Mouse (Mus musculus): ENCODE measurements around the gene Golgb1. TPM values are rescaled to one million over a fixed set of nuclear protein-coding genes. Genes with fewer than 3 reads are reported as not detected.

The Golgb1 gene
- polyA plus RNA-seq, 1 experiment = 49.7 TPM

DNA sequence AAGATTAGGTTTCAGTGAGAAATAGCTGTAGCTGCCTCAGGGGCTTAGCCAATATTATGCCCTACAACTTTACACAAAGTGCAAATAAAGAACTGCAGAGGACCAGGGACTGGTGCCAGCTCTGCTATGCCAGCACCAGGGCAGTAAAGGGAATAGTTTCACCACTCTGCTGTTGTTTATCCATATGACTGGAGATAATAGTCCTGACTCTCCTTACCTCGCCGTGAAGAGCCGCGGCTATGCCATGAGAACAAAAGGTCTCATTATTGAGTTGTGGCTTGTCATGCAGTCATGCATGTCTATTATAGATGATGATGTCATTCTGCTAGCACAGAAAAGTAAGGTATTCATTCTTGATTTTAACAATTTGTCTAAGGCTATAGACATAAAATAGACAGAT is 67.0 kb downstream of the Golgb1 start:
- no peak overlapping the region for H3K27ac ChIP-seq (ENCODE audit: insufficient read depth, low read depth, low read length)
- WGBS = 27% methylated on average over 4 of the region's 4 CpGs
- no peaks in the 10 kb centered on the region for H3K27me3 ChIP-seq (ENCODE audit: control insufficient read depth, insufficient read depth, low read length)
- no peaks in the 10 kb centered on the region for H3K36me3 ChIP-seq (ENCODE audit: control insufficient read depth, insufficient read depth, low read length)
- no peaks in the 10 kb centered on the region for H3K4me1 ChIP-seq (ENCODE audit: control insufficient read depth, insufficient read depth, insufficient read length, low read length)
- TF ChIP-seq POLR2A (IDR thresholded peaks at IDR 0.05; ENCODE audit: low read depth, low read length) (no peak), CTCF (IDR thresholded peaks at IDR 0.05; ENCODE audit: extremely low read depth, insufficient read length, insufficient replicate concordance, low read depth, low read length) (no peak)
- H3K4me3 ChIP-seq (ENCODE audit: low read depth, low read length) = no peak overlapping the region

DNA sequence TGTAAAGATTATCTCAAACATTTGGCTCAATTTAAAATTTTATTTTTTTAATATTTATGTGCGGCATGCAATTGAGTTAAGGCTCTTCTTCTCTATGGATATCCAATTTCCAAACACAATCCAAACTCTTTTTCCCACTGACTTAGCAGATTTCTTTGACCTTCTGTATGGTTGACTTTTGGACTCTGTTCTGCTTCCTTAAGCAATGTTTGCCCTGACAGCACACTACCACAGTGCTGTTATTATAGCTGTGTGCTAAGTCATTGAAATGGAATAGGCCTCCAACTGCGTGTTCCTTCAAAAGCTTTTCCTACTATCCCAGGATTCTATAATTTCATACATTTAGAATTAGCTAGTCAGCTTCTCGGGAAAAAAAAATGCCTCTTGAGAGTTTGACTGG is 68.7 kb downstream of the Golgb1 start:
- WGBS = 77% methylated on average over 3 of the region's 3 CpGs
- H3K27me3 ChIP-seq (ENCODE audit: control insufficient read depth, insufficient read depth, low read length) = no peaks in the 10 kb centered on the region
- H3K36me3 ChIP-seq (ENCODE audit: control insufficient read depth, insufficient read depth, low read length) = no peaks in the 10 kb centered on the region
- H3K4me1 ChIP-seq (ENCODE audit: control insufficient read depth, insufficient read depth, insufficient read length, low read length) = no peaks in the 10 kb centered on the region
- H3K27ac ChIP-seq (ENCODE audit: insufficient read depth, low read depth, low read length) = no peak overlapping the region
- H3K4me3 ChIP-seq (ENCODE audit: low read depth, low read length) = no peak overlapping the region
- TF ChIP-seq CTCF (IDR thresholded peaks at IDR 0.05; ENCODE audit: extremely low read depth, insufficient read length, insufficient replicate concordance, low read depth, low read length) = no peak
- no peak for TF ChIP-seq POLR2A (IDR thresholded peaks at IDR 0.05; ENCODE audit: low read depth, low read length)

DNA sequence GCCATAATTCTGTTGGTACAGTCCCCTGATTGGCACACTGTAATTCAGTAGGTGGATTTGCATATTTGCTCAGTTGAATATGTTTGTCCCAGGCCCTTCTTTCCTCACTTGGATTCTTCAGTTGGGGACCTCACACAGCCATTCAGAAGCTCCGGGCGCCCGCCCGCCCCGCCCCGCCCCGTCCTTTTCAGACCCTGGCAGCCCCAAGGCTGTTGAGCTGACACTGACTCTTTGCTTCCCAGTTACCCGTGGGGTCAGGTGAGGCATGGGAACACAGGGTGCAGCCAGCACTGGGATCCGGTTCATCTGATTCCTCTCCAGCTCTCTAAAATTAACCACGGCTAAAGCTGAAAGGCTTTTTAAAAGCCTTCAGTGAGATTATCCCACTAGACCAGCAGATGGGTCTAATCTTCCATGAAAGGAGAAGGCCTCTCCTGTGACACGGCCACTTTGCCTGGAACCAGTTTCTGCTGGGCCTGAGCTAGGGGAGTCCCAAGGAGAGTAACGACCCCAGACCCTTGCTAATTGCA is 70.0 kb downstream of the Golgb1 start:
- TF ChIP-seq POLR2A (IDR thresholded peaks at IDR 0.05; ENCODE audit: low read depth, low read length) (no peak), CTCF (IDR thresholded peaks at IDR 0.05; ENCODE audit: extremely low read depth, insufficient read length, insufficient replicate concordance, low read depth, low read length) (no peak)
- H3K4me3 ChIP-seq (ENCODE audit: low read depth, low read length) = no peak overlapping the region
- no peaks in the 10 kb centered on the region for H3K36me3 ChIP-seq (ENCODE audit: control insufficient read depth, insufficient read depth, low read length)
- no peaks in the 10 kb centered on the region for H3K4me1 ChIP-seq (ENCODE audit: control insufficient read depth, insufficient read depth, insufficient read length, low read length)
- no peaks in the 10 kb centered on the region for H3K27me3 ChIP-seq (ENCODE audit: control insufficient read depth, insufficient read depth, low read length)
- H3K27ac ChIP-seq (ENCODE audit: insufficient read depth, low read depth, low read length) = no peak overlapping the region
- 67% methylated on average over 12 of the region's 12 CpGs for WGBS

GRCm38 (mm10) chr16:36946459-36947159 is 71.7 kb downstream of the Golgb1 start:
- no peaks in the 10 kb centered on the region for H3K36me3 ChIP-seq (ENCODE audit: control insufficient read depth, insufficient read depth, low read length)
- no peaks in the 10 kb centered on the region for H3K27me3 ChIP-seq (ENCODE audit: control insufficient read depth, insufficient read depth, low read length)
- H3K4me3 ChIP-seq (ENCODE audit: low read depth, low read length) = no peak overlapping the region
- H3K4me1 ChIP-seq (ENCODE audit: control insufficient read depth, insufficient read depth, insufficient read length, low read length) = no peaks in the 10 kb centered on the region
- no peak overlapping the region for H3K27ac ChIP-seq (ENCODE audit: insufficient read depth, low read depth, low read length)
- TF ChIP-seq CTCF (IDR thresholded peaks at IDR 0.05; ENCODE audit: extremely low read depth, insufficient read length, insufficient replicate concordance, low read depth, low read length) = no peak
- TF ChIP-seq POLR2A (IDR thresholded peaks at IDR 0.05; ENCODE audit: low read depth, low read length) = no peak
- 79% methylated on average over 8 of the region's 8 CpGs for WGBS

DNA sequence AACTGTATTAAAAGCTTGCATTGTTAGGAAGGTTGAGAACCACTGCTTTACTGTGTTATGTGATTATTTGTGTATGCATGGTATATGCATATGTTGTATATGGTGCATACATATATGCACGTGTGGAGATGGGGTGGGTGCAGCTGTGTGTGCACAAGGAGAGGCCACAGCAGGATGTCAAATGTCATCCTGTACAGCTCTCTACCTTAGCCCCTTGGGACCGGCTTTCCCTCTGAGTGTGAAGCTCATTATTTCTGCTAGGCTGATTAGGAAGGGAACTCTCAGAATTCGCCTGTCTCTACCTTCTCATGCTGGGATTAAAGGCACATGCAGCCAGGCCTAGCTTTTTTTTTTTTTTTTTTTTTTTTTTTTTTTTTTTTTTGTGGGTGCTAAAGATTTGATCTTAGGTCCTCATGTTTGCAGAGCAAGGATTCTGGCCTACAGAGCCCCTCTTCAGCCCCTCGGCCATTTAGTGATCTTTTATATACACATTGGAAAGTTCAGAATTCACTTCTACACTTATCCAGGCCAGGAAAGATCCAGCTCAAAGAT is 72.8 kb downstream of the Golgb1 start:
- TF ChIP-seq CTCF (IDR thresholded peaks at IDR 0.05; ENCODE audit: extremely low read depth, insufficient read length, insufficient replicate concordance, low read depth, low read length) (no peak), POLR2A (IDR thresholded peaks at IDR 0.05; ENCODE audit: low read depth, low read length) (no peak)

GRCm38 (mm10) chr16:36949614-36950336 is 74.8 kb downstream of the Golgb1 start:
- WGBS = 48% methylated on average over 8 of the region's 8 CpGs

More for the DNA sequence above, 72.8 kb downstream of the Golgb1 start:
- no peaks in the 10 kb centered on the region for H3K27me3 ChIP-seq (ENCODE audit: control insufficient read depth, insufficient read depth, low read length)
- no peaks in the 10 kb centered on the region for H3K36me3 ChIP-seq (ENCODE audit: control insufficient read depth, insufficient read depth, low read length)
- H3K4me3 ChIP-seq (ENCODE audit: low read depth, low read length) = no peak overlapping the region
- no peaks in the 10 kb centered on the region for H3K4me1 ChIP-seq (ENCODE audit: control insufficient read depth, insufficient read depth, insufficient read length, low read length)
- no peak overlapping the region for H3K27ac ChIP-seq (ENCODE audit: insufficient read depth, low read depth, low read length)
- 57% methylated on average over 4 of the region's 4 CpGs for WGBS

DNA sequence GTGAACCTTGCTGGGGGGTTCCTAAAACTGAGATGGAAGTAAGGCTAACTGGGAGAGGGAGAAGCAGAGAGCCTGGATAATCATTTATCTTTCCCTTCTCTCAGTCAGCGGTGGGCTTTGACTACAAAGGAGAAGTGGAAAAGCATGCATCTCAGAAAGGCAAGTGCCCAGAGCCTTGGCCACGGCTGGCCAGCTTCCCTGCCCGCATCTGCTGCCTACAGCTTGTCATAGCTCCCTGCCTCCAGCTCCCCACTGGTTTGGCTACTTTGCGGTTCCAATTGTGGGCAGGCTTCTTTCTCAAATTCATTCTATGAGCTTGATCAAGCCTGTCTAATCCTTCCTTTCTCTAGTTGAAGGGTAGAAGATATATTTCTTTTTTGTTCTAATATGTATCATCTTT is 76.1 kb downstream of the Golgb1 start:
- H3K27ac ChIP-seq (ENCODE audit: insufficient read depth, low read depth, low read length) = no peak overlapping the region
- TF ChIP-seq POLR2A (IDR thresholded peaks at IDR 0.05; ENCODE audit: low read depth, low read length) (no peak), CTCF (IDR thresholded peaks at IDR 0.05; ENCODE audit: extremely low read depth, insufficient read length, insufficient replicate concordance, low read depth, low read length) (no peak)
- no peaks in the 10 kb centered on the region for H3K4me1 ChIP-seq (ENCODE audit: control insufficient read depth, insufficient read depth, insufficient read length, low read length)
- H3K36me3 ChIP-seq (ENCODE audit: control insufficient read depth, insufficient read depth, low read length) = no peaks in the 10 kb centered on the region
- no peak overlapping the region for H3K4me3 ChIP-seq (ENCODE audit: low read depth, low read length)
- WGBS = 58% methylated on average over 4 of the region's 4 CpGs
- H3K27me3 ChIP-seq (ENCODE audit: control insufficient read depth, insufficient read depth, low read length) = no peaks in the 10 kb centered on the region

More at GRCm38 (mm10) chr16:36949614-36950336, 74.8 kb downstream of the Golgb1 start:
- no peak overlapping the region for H3K27ac ChIP-seq (ENCODE audit: insufficient read depth, low read depth, low read length)
- no peak overlapping the region for H3K4me3 ChIP-seq (ENCODE audit: low read depth, low read length)
- no peak for TF ChIP-seq POLR2A (IDR thresholded peaks at IDR 0.05; ENCODE audit: low read depth, low read length)
- H3K4me1 ChIP-seq (ENCODE audit: control insufficient read depth, insufficient read depth, insufficient read length, low read length) = no peaks in the 10 kb centered on the region
- no peaks in the 10 kb centered on the region for H3K36me3 ChIP-seq (ENCODE audit: control insufficient read depth, insufficient read depth, low read length)
- H3K27me3 ChIP-seq (ENCODE audit: control insufficient read depth, insufficient read depth, low read length) = no peaks in the 10 kb centered on the region

Data from small intestine, adult 2 months (tissue).